Mouse (Mus musculus) erythroblast, embryonic 14.5 days (primary cell): ENCODE results near the gene Map4k3.

Experiments used
- GATA1 ChIP-seq: IDR thresholded peaks from 2 replicates; pipeline ENCODE4 v1.6.1; 2012; ENCODE audit warnings: low read length, inconsistent platforms, mixed read lengths
- TAL1 ChIP-seq: IDR thresholded peaks from 3 replicates; pipeline ENCODE4 v1.6.1; 2012; ENCODE audit warnings: low read length, inconsistent platforms, mixed read lengths

GRCm38 (mm10) chr17:80577639-80578038 lies 150.6 kb downstream of the Map4k3 start, which contains the start of gene Cdkl4:
- TF ChIP-seq TAL1: no peak
- TF ChIP-seq GATA1: no peak
